In the genomic region with DNA sequence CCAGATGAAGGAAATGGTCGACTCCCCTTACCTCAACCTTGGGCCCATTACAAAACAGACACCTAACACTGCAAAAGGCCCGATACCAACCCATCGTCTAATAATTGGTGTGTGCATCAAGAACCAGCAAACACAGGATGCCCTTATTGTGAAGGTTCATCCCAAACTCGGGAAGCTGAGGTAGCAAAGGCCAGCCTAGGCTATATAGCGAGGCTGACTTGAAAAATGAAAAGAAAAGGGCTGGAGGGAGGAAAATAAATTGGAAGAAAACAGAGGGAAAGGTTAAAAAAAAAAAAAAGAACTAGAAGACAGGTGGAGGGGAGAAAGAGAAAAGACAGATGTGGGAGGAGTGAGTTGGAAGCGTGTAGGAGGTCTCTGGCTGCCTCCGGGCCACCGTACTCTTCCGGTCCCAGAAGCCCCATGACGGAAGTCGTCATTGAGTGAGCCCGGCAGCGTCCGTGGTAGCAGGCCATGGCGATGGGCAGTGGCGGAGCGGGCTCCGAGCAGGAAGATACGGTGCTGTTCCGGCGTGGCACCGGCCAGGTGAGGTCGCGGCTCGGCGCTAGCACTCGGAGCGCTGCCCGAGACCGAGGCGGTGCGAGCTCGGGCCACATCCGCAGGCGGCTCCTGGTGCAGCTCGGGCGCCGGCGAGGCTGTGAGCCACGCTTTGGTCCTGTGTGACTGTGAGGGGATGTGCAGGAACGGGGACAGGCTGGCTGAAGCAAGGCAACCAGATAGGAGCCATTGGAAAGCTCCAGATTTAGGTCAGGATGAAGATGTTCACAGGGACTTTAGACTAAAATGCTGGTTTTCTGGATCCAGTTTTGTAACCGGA, we compare ENCODE assay signal across 8 mouse cellular contexts. TPM values are rescaled to one million over a fixed set of nuclear protein-coding genes. Genes with fewer than 3 reads are reported as not detected.
DNase-seq lines count a peak whose midpoint lies in the region; ATAC-seq and TF ChIP-seq lines count a peak whose summit lies in the region.

Gene Smn1 (plus strand): TSS at position 430 of the 835 bp plus-strand sequence.

- H3K9me3 ChIP-seq in hindbrain, postnatal 0 days (ENCODE audit: low read length) = no peaks in the 10 kb centered on the region

- peaks cover 25% of the 10 kb centered on the region; the same call in 1 of the 2 replicates for H3K36me3 ChIP-seq in hindbrain, postnatal 0 days (ENCODE audit: insufficient read depth, low read length)

- 0 out of 2 replicates have a peak, but pooled peaks cover 13% of the 10 kb centered on the region for H3K4me1 ChIP-seq in hindbrain, postnatal 0 days (ENCODE audit: insufficient read depth, low read length)

- DNase-seq in ZHBTc4 (ENCODE audit: low read depth, low spot score) = peak; percentile 95
- peak; percentile 95 for DNase-seq in gastrocnemius, adult 2 months
- peak; percentile 95 for DNase-seq in hindbrain, postnatal 0 days (ENCODE audit: low spot score)
- DNase-seq in left cerebral cortex, adult 2 months (ENCODE audit: extremely low spot score in 1 of 2, low spot score in 2 of 2) = peak; percentile 95 to 97
- peak; percentile 96 to 98 for DNase-seq in right cerebral cortex, adult 2 months (ENCODE audit: low spot score in 2 of 2)
- peak; percentile 91 for DNase-seq in urinary bladder, postnatal 14 days (ENCODE audit: low spot score)

- peak within 1 kb of the TSS; percentile 99 for H3K4me3 ChIP-seq in gastrocnemius, adult 2 months
- peak within 1 kb of the TSS; percentile 92 for H3K4me3 ChIP-seq in hindbrain, postnatal 0 days (ENCODE audit: low read length)
- H3K4me3 ChIP-seq in left cerebral cortex, adult 2 months = peak within 1 kb of the TSS; percentile 88

- H3K27me3 ChIP-seq in hindbrain, postnatal 0 days (ENCODE audit: insufficient read depth, low read length) = no peaks in the 10 kb centered on the region

- intact Hi-C loops in gastrocnemius, adult 2 months (cut with DNase I) = loop anchor here (2.0 kb wide), 1 partner anchor 20 kb away; the partner anchor contains the start of gene Bdp1
- intact Hi-C loops in left cerebral cortex, adult 2 months (cut with DNase I) = loop anchor here (1.0 kb wide), 1 partner anchor 8 kb away; no protein-coding TSS in a partner anchor

- TF ChIP-seq CTCF in gastrocnemius, adult 2 months (IDR thresholded peaks at IDR 0.05) = no peak
- TF ChIP-seq CTCF in hindbrain, postnatal 0 days (IDR thresholded peaks at IDR 0.05; ENCODE audit: low read depth) = no peak
- no peak for TF ChIP-seq CTCF in left cerebral cortex, adult 2 months (IDR thresholded peaks at IDR 0.05)

- peak within 1 kb of the TSS; percentile 80 for H3K27ac ChIP-seq in gastrocnemius, adult 2 months
- peak within 1 kb of the TSS; percentile 68; the same call in 1 of the 2 replicates for H3K27ac ChIP-seq in hindbrain, postnatal 0 days
- peak within 1 kb of the TSS; percentile 38 for H3K27ac ChIP-seq in left cerebral cortex, adult 2 months

- peak within 1 kb of the TSS; percentile 76 for H3K9ac ChIP-seq in hindbrain, postnatal 0 days (replicated peaks; ENCODE audit: low read length)

- H3K4me2 ChIP-seq in hindbrain, postnatal 0 days (ENCODE audit: low read depth, low read length) = peak within 1 kb of the TSS; percentile 88

- 4% methylated on average over 42 of the region's 42 CpGs for WGBS in hindbrain, postnatal 0 days

- ATAC-seq in common myeloid progenitor, adult 5-6 weeks (replicated peaks; ENCODE audit: low read depth, poor library complexity, severe bottlenecking) = peak; percentile 100
- peak; percentile 99 for ATAC-seq in hindbrain, postnatal 0 days
- ATAC-seq in megakaryocyte, adult 5-6 weeks (ENCODE audit: poor library complexity, severe bottlenecking) = peak; percentile 100

RNA-seq across cellular contexts. Expression of gene Smn1, which starts in this region (rescaled TPM):
- total RNA-seq in common myeloid progenitor, adult 5-6 weeks (2017) = 52.2 and 54.5 TPM in 2 replicates
- 10 to 100 TPM; 13.1 to 15.6 TPM for total RNA-seq in gastrocnemius, adult 2 months (2021)
- total RNA-seq in hindbrain, postnatal 0 days (2014; rRNA removed) = 13.7 and 19.2 TPM in 2 replicates
- 36.2 and 39.8 TPM in 2 replicates for polyA plus RNA-seq in hindbrain, postnatal 0 days (2015; fragmentation: Nextera tagmentation; extraction: Ambion mirVana)
- total RNA-seq in left cerebral cortex, adult 2 months (2021) = 10 to 100 TPM; 41.3 to 44.8 TPM
- 54.1 and 59.9 TPM in 2 replicates for total RNA-seq in megakaryocyte, adult 5-6 weeks (2015)
- total RNA-seq in megakaryocyte, adult 5-6 weeks (2017) = 31.2 and 44.4 TPM in 2 replicates

Comparison
In these comparisons a context has a peak if more than half of its experiments do, and no peak if none do; other contexts are left out.
1. Peak in every context shown above with its lines: DNase-seq, ATAC-seq, H3K4me3 ChIP-seq and H3K27ac ChIP-seq.